Mouse (Mus musculus) bone marrow, adult 2 months (tissue): Measurements from ENCODE around the gene Csf1.

ENCODE experiments used
- CTCF ChIP-seq: fragments of 200-500 bp; IDR thresholded peaks from 2 replicates; pipeline ENCODE4 v1.5.1; 2011; ENCODE audit warnings: low read length, control low read depth; ENCODE audit not compliant: control insufficient read depth, insufficient read depth
- POLR2A ChIP-seq: fragments of 200-500 bp; IDR thresholded peaks from 2 replicates; pipeline ENCODE4 v1.6.1; 2011; ENCODE audit warnings: low read depth, mild to moderate bottlenecking, control low read depth, low read length, borderline replicate concordance; ENCODE audit not compliant: control insufficient read depth

DNA sequence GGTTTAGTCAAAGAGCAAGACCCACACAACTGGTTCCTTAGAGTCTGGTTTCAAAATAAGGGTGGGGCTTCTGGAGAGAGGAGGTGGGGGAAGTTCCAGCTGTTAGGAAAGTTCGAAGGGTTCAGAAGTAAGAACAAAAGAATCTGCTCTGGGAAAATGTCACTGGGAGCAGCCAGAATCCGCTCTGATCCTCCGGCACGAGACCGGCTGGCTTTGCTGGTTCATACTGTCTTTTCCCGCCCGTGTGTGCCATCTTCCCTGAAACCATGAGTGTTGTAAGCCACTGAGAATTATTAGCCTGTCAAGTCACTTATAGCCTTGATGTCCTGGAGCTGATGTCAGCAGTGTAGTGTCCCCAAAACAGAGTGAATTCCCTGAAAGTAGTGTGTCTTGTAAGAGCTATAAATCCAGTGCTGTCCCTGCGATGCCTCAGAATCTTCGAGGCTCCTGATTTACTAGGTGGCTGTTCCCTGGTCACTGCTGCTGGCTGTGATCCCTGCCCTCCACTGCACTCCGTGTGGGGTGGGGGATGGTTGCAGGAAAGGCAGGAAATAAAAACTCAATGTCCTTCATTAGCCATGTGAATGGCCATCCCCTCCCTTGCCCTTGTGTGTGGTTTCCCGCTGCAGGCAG, 26.8 kb upstream of the Csf1 start:
- TF ChIP-seq CTCF (no peak), POLR2A (no peak)
